14 mouse cellular contexts compared by ENCODE assay signal in the genomic region with DNA sequence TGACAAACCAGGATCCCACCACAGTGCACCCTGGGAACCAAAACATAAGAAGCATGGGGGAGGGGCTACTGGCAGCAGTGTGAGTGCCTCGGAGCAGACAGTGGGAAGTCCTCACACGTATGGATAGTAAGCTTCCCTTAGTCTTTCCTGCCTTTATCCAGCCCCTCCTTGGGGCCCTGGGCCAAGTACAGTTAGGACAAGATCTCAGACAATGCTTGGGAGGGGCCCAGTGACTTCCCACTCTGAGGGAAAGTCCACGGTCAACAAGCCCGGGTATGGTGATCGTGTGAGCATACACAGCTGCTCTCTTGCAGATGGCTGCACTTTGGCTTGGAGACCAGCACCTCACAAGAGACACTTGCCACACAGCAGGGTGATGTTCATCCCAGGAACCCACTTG. TPM values are rescaled to one million over a fixed set of nuclear protein-coding genes. Genes with fewer than 3 reads are reported as not detected.
DNase-seq lines count a peak whose midpoint lies in the region; ATAC-seq and TF ChIP-seq lines count a peak whose summit lies in the region.
"Had no signal": no experiment of that assay in that cellular context is flagged by ENCODE, and none has a peak within 500 bp of the region (broad histone marks: within the 10 kb centered on the region; RNA-seq: fewer than 3 reads in every experiment).

No protein-coding gene starts in this region.

- no peak overlapping the region for H3K9ac ChIP-seq in heart, embryonic 14.5 days (ENCODE audit: low read length)
- no peak overlapping the region; the same call in 1 of the 2 replicates for H3K9ac ChIP-seq in stomach, postnatal 0 days (ENCODE audit: low read length)
- H3K9ac ChIP-seq in midbrain, embryonic 15.5 days, result no peak overlapping the region
- H3K9ac ChIP-seq in midbrain, embryonic 16.5 days (ENCODE audit: low read depth, low read length), result no peak overlapping the region

- peaks cover 44% of the 10 kb centered on the region for H3K36me3 ChIP-seq in heart, embryonic 14.5 days (ENCODE audit: control insufficient read depth, insufficient read depth, low read length)
- peaks cover 8% of the 10 kb centered on the region; the same call in 1 of the 2 replicates for H3K36me3 ChIP-seq in stomach, postnatal 0 days (ENCODE audit: control insufficient read depth, insufficient read depth, low read length)
- H3K36me3 ChIP-seq in midbrain, embryonic 15.5 days (replicated peaks), result no peaks in the 10 kb centered on the region
- peaks cover 6% of the 10 kb centered on the region for H3K36me3 ChIP-seq in midbrain, embryonic 16.5 days (ENCODE audit: control insufficient read depth, insufficient read depth, low read length)

- H3K4me2 ChIP-seq in heart, embryonic 14.5 days (ENCODE audit: low read length), result no peak overlapping the region
- H3K4me2 ChIP-seq in stomach, postnatal 0 days (replicated peaks; ENCODE audit: low read depth), result no peak overlapping the region
- H3K4me2 ChIP-seq in midbrain, embryonic 15.5 days, result no peak overlapping the region
- H3K4me2 ChIP-seq in midbrain, embryonic 16.5 days (ENCODE audit: low read length), result no peak overlapping the region

- WGBS in lung, adult 2 months, result 11% methylated on average over 5 of the region's 5 CpGs
- 42% methylated on average over 5 of the region's 5 CpGs for WGBS in heart, embryonic 14.5 days
- 22% methylated on average over 5 of the region's 5 CpGs for WGBS in stomach, postnatal 0 days
- WGBS in midbrain, embryonic 15.5 days, result 64% methylated on average over 5 of the region's 5 CpGs
- 68% methylated on average over 5 of the region's 5 CpGs for WGBS in midbrain, embryonic 16.5 days

- peak overlapping the region; percentile 53 to 54; a peak in 3 of 4 replicates for H3K27ac ChIP-seq in heart, embryonic 14.5 days (replicated peaks in 1 of 2; ENCODE audit: control insufficient read depth in 1 of 2, insufficient read depth in 1 of 2, low read depth in 2 of 2, low read length in 2 of 2)
- H3K27ac ChIP-seq in stomach, postnatal 0 days (replicated peaks), result no peak overlapping the region
- H3K27ac ChIP-seq in midbrain, embryonic 15.5 days, result no peak overlapping the region
- H3K27ac ChIP-seq in midbrain, embryonic 16.5 days (ENCODE audit: low read length), result no peak overlapping the region
- H3K27ac ChIP-seq: limb, embryonic 10.5 days; midbrain, embryonic 10.5 days had no signal

- peak; percentile 64; the same call in 1 of the 2 replicates for ATAC-seq in heart, embryonic 14.5 days (ENCODE audit: insufficient number of reproducible peaks, insufficient read depth, low FRiP score, low read depth)
- 0 out of 2 replicates have a peak, but pooled peaks have one; percentile 14 for ATAC-seq in stomach, postnatal 0 days (ENCODE audit: low FRiP score, low TSS enrichment)
- ATAC-seq in monocyte, adult 5-6 weeks (replicated peaks; ENCODE audit: insufficient number of reproducible peaks, low FRiP score, low TSS enrichment, poor library complexity, severe bottlenecking), result no peak
- no peak for ATAC-seq in midbrain, embryonic 15.5 days (replicated peaks)
- ATAC-seq in midbrain, embryonic 16.5 days, result no peak

- H3K4me3 ChIP-seq in lung, adult 2 months (replicated peaks; ENCODE audit: extremely low read depth, low read depth, low read length), result no peak overlapping the region
- no peak overlapping the region for H3K4me3 ChIP-seq in heart, embryonic 14.5 days (ENCODE audit: control insufficient read depth in 1 of 2, insufficient read depth in 1 of 2, low read depth in 1 of 2, low read length in 2 of 2)
- no peak overlapping the region for H3K4me3 ChIP-seq in stomach, postnatal 0 days (ENCODE audit: low read depth, low read length)
- no peak overlapping the region for H3K4me3 ChIP-seq in midbrain, embryonic 15.5 days
- H3K4me3 ChIP-seq in midbrain, embryonic 16.5 days (ENCODE audit: low read depth, low read length), result no peak overlapping the region
- H3K4me3 ChIP-seq: erythroblast, embryonic 14.5 days; limb, embryonic 10.5 days; midbrain, embryonic 10.5 days had no signal

- no peak for TF ChIP-seq EP300 in stomach, postnatal 0 days (optimal IDR thresholded peaks at IDR 0.05)

- no peak for TF ChIP-seq POLR2A in lung, adult 2 months (IDR thresholded peaks at IDR 0.05; ENCODE audit: borderline replicate concordance, extremely low read depth, low read depth, low read length)

- no peaks in the 10 kb centered on the region for H3K27me3 ChIP-seq in heart, embryonic 14.5 days (ENCODE audit: control insufficient read depth, insufficient read depth, low read length)
- H3K27me3 ChIP-seq in stomach, postnatal 0 days (ENCODE audit: control insufficient read depth, insufficient read depth, low read length), result no peaks in the 10 kb centered on the region
- H3K27me3 ChIP-seq in midbrain, embryonic 15.5 days (replicated peaks), result no peaks in the 10 kb centered on the region
- no peaks in the 10 kb centered on the region for H3K27me3 ChIP-seq in midbrain, embryonic 16.5 days (ENCODE audit: control insufficient read depth, insufficient read depth, low read depth, low read length)

- peak; percentile 32 to 60 for DNase-seq in lung, adult 18-20 months
- DNase-seq in lung, adult 2 months, result no peak
- DNase-seq in kidney, postnatal 4 days, result peak; percentile 43 to 68
- no peak for DNase-seq in stomach, postnatal 0 days (ENCODE audit: low spot score)
- DNase-seq: cerebellum, adult 9-11 months; gastrocnemius, postnatal 14 days; spleen, adult 18-20 months had no signal

- no peak for TF ChIP-seq CTCF in lung, adult 2 months (IDR thresholded peaks at IDR 0.05; ENCODE audit: insufficient read depth, low read length)
- TF ChIP-seq CTCF in stomach, postnatal 0 days (IDR thresholded peaks at IDR 0.05; ENCODE audit: low read depth), result no peak

- H3K4me1 ChIP-seq in lung, adult 2 months (ENCODE audit: control insufficient read depth, insufficient read depth, low read length), result no peaks in the 10 kb centered on the region; the same call in 1 of the 2 replicates
- H3K4me1 ChIP-seq in heart, embryonic 14.5 days (ENCODE audit: control insufficient read depth in 2 of 2, insufficient read depth in 2 of 2, low read length in 2 of 2), result peaks cover 0 to 5% of the 10 kb centered on the region in 2 experiments; a peak in 1 of 4 replicates
- no peaks in the 10 kb centered on the region for H3K4me1 ChIP-seq in stomach, postnatal 0 days (replicated peaks; ENCODE audit: control insufficient read depth, insufficient read depth)
- H3K4me1 ChIP-seq in midbrain, embryonic 15.5 days, result peaks cover 5% of the 10 kb centered on the region; the same call in 1 of the 2 replicates
- H3K4me1 ChIP-seq in midbrain, embryonic 16.5 days (ENCODE audit: control insufficient read depth, insufficient read depth, low read length), result peaks cover 8% of the 10 kb centered on the region; the same call in 1 of the 2 replicates

- H3K9me3 ChIP-seq in heart, embryonic 14.5 days (ENCODE audit: control insufficient read depth, low read length), result no peaks in the 10 kb centered on the region
- H3K9me3 ChIP-seq in stomach, postnatal 0 days (ENCODE audit: control insufficient read depth, low read length), result no peaks in the 10 kb centered on the region
- H3K9me3 ChIP-seq in midbrain, embryonic 15.5 days, result no peaks in the 10 kb centered on the region
- H3K9me3 ChIP-seq in midbrain, embryonic 16.5 days (replicated peaks; ENCODE audit: control insufficient read depth, low read length, poor library complexity, severe bottlenecking), result no peaks in the 10 kb centered on the region
- H3K9me3 ChIP-seq: limb, embryonic 10.5 days; midbrain, embryonic 10.5 days had no signal

RNA-seq across cellular contexts. Expression of a gene that starts 8.8 kb away (rescaled TPM):
- polyA plus RNA-seq in lung, adult 2 months (2012; rRNA removed), result 33.5 and 36.2 TPM in 2 replicates
- 12.6 and 13.4 TPM in 2 replicates for polyA plus RNA-seq in heart, embryonic 14.5 days (2014; fragmentation: Nextera tagmentation; extraction: Ambion mirVana)
- polyA plus RNA-seq in stomach, postnatal 0 days (2015; fragmentation: Nextera tagmentation; extraction: Ambion mirVana), result 12.4 and 12.9 TPM in 2 replicates
- total RNA-seq in monocyte, adult 5-6 weeks (2017), result 30.1 to 62.0 TPM (median 39.9 TPM) in 3 replicates
- 35.7 and 38.2 TPM in 2 replicates for polyA plus RNA-seq in midbrain, embryonic 15.5 days (2015; fragmentation: Nextera tagmentation; extraction: Ambion mirVana)
- polyA plus RNA-seq in midbrain, embryonic 16.5 days (2015; fragmentation: Nextera tagmentation; extraction: Ambion mirVana), result 37.0 and 37.2 TPM in 2 replicates

RNA-seq across cellular contexts. Expression of a gene that starts 25.5 kb away (rescaled TPM):
- 34.6 and 38.4 TPM in 2 replicates for polyA plus RNA-seq in lung, adult 2 months (2012; rRNA removed)
- 25.4 and 25.9 TPM in 2 replicates for polyA plus RNA-seq in heart, embryonic 14.5 days (2014; fragmentation: Nextera tagmentation; extraction: Ambion mirVana)
- 19.3 and 20.9 TPM in 2 replicates for polyA plus RNA-seq in stomach, postnatal 0 days (2015; fragmentation: Nextera tagmentation; extraction: Ambion mirVana)
- 11.1 to 14.9 TPM (median 12.8 TPM) in 3 replicates for total RNA-seq in monocyte, adult 5-6 weeks (2017)
- polyA plus RNA-seq in midbrain, embryonic 15.5 days (2015; fragmentation: Nextera tagmentation; extraction: Ambion mirVana), result 64.0 and 66.8 TPM in 2 replicates
- polyA plus RNA-seq in midbrain, embryonic 16.5 days (2015; fragmentation: Nextera tagmentation; extraction: Ambion mirVana), result 51.7 and 56.8 TPM in 2 replicates

RNA-seq across cellular contexts. Expression of a gene that starts 25.6 kb away (rescaled TPM):
- polyA plus RNA-seq in lung, adult 2 months (2012; rRNA removed), result 34.7 and 40.9 TPM in 2 replicates
- polyA plus RNA-seq in heart, embryonic 14.5 days (2014; fragmentation: Nextera tagmentation; extraction: Ambion mirVana), result 14.9 and 18.5 TPM in 2 replicates
- 15.2 and 15.3 TPM in 2 replicates for polyA plus RNA-seq in stomach, postnatal 0 days (2015; fragmentation: Nextera tagmentation; extraction: Ambion mirVana)
- 9.6 to 16.9 TPM (median 14.4 TPM) in 3 replicates for total RNA-seq in monocyte, adult 5-6 weeks (2017)
- 39.6 and 43.9 TPM in 2 replicates for polyA plus RNA-seq in midbrain, embryonic 15.5 days (2015; fragmentation: Nextera tagmentation; extraction: Ambion mirVana)
- 41.8 and 45.6 TPM in 2 replicates for polyA plus RNA-seq in midbrain, embryonic 16.5 days (2015; fragmentation: Nextera tagmentation; extraction: Ambion mirVana)

RNA-seq across cellular contexts. Expression of a gene that starts 38.5 kb away (rescaled TPM):
- polyA plus RNA-seq in lung, adult 2 months (2012; rRNA removed), result 0.06 TPM in 1 of 2 replicates, not detected in the other
- not detected in 2 replicates for polyA plus RNA-seq in heart, embryonic 14.5 days (2014; fragmentation: Nextera tagmentation; extraction: Ambion mirVana)
- polyA plus RNA-seq in stomach, postnatal 0 days (2015; fragmentation: Nextera tagmentation; extraction: Ambion mirVana), result 0.08 and 0.13 TPM in 2 replicates
- 0.43 to 0.58 TPM in 2 of 3 replicates, not detected in the other for total RNA-seq in monocyte, adult 5-6 weeks (2017)
- 0.14 and 0.39 TPM in 2 replicates for polyA plus RNA-seq in midbrain, embryonic 15.5 days (2015; fragmentation: Nextera tagmentation; extraction: Ambion mirVana)
- 0.17 and 0.29 TPM in 2 replicates for polyA plus RNA-seq in midbrain, embryonic 16.5 days (2015; fragmentation: Nextera tagmentation; extraction: Ambion mirVana)
- total RNA-seq: gastrocnemius, postnatal 14 days had no signal

RNA-seq across cellular contexts. Expression of a gene that starts 40.8 kb away (rescaled TPM):
- polyA plus RNA-seq in lung, adult 2 months (2012; rRNA removed), result 122 and 144 TPM in 2 replicates
- polyA plus RNA-seq in heart, embryonic 14.5 days (2014; fragmentation: Nextera tagmentation; extraction: Ambion mirVana), result 39.0 and 45.9 TPM in 2 replicates
- 29.2 and 30.2 TPM in 2 replicates for polyA plus RNA-seq in stomach, postnatal 0 days (2015; fragmentation: Nextera tagmentation; extraction: Ambion mirVana)
- total RNA-seq in monocyte, adult 5-6 weeks (2017), result 60.8 to 104 TPM (median 99.4 TPM) in 3 replicates
- polyA plus RNA-seq in midbrain, embryonic 15.5 days (2015; fragmentation: Nextera tagmentation; extraction: Ambion mirVana), result 29.4 and 33.7 TPM in 2 replicates
- polyA plus RNA-seq in midbrain, embryonic 16.5 days (2015; fragmentation: Nextera tagmentation; extraction: Ambion mirVana), result 26.2 and 34.5 TPM in 2 replicates

Comparison
In these comparisons a context has a peak if more than half of its experiments do, and no peak if none do; other contexts are left out.
1. DNase-seq: peak in lung, adult 18-20 months (2 of 2) and kidney, postnatal 4 days (2 of 2); none in lung, adult 2 months (single experiment) and stomach, postnatal 0 days (single experiment).
2. ATAC-seq: peak in heart, embryonic 14.5 days (single experiment) and stomach, postnatal 0 days (single experiment); none in monocyte, adult 5-6 weeks (single experiment), midbrain, embryonic 15.5 days (single experiment) and midbrain, embryonic 16.5 days (single experiment).
3. H3K27ac ChIP-seq: peak in heart, embryonic 14.5 days (2 of 2); none in stomach, postnatal 0 days (single experiment), midbrain, embryonic 15.5 days (single experiment) and midbrain, embryonic 16.5 days (single experiment).